Comparison of ENCODE assay signal across 20 mouse cellular contexts in the genomic region with DNA sequence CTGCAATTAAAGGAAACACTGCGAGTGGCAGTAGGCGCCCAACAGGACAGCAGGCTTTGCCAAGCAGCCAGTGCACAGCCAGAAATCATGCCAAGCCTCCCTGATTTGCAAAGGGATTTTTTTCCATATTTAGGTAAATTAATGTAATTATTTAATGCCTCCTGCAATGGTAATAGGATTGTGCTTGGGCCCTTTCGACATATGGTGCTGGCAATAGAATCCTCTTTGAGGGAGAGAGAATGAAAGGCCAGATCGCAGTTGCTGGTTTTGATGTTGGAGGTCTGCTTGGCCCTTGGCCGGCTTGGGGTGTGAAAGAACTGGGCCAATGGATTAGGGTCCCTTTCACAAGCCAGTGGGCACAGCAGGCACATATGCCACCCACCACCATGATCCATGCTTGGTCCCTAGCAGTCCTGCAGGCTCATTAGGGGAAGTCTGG.
DNase-seq lines count a peak whose midpoint lies in the region; ATAC-seq and TF ChIP-seq lines count a peak whose summit lies in the region.
"Had no signal": no experiment of that assay in that cellular context is flagged by ENCODE, and none has a peak within 500 bp of the region (broad histone marks: within the 10 kb centered on the region; RNA-seq: fewer than 3 reads in every experiment).

No protein-coding gene starts in this region.

- no peak overlapping the region for H3K4me3 ChIP-seq in left cerebral cortex, adult 2 months
- no peak overlapping the region for H3K4me3 ChIP-seq in limb, embryonic 10.5 days
- H3K4me3 ChIP-seq in kidney, embryonic 14.5 days (ENCODE audit: low read length) = no peak overlapping the region
- H3K4me3 ChIP-seq: heart, adult 2 months; hindbrain, embryonic 13.5 days had no signal

- H3K4me1 ChIP-seq in limb, embryonic 10.5 days = no peaks in the 10 kb centered on the region
- H3K4me1 ChIP-seq in kidney, embryonic 14.5 days (ENCODE audit: control insufficient read depth, insufficient read depth, low read length) = no peaks in the 10 kb centered on the region

- TF ChIP-seq CTCF in left cerebral cortex, adult 2 months (IDR thresholded peaks at IDR 0.05) = no peak

- no peak; the same call in 1 of the 2 replicates for ATAC-seq in cerebellum, adult (ENCODE audit: insufficient number of reproducible peaks, low FRiP score, low TSS enrichment)
- no peak for ATAC-seq in kidney, embryonic 14.5 days (ENCODE audit: low FRiP score, low TSS enrichment)
- ATAC-seq: CD4-positive, CD25-positive, alpha-beta regulatory T cell, adult 4 months; intestine, postnatal 0 days; liver, postnatal 0 days had no signal

- no peak overlapping the region for H3K9ac ChIP-seq in kidney, embryonic 14.5 days (ENCODE audit: low read depth, low read length)
- H3K9ac ChIP-seq: hindbrain, embryonic 13.5 days; liver, postnatal 0 days had no signal

- H3K4me2 ChIP-seq in kidney, embryonic 14.5 days (replicated peaks; ENCODE audit: low read depth, low read length) = no peak overlapping the region
- H3K4me2 ChIP-seq: hindbrain, embryonic 13.5 days had no signal

- 90% methylated on average over 5 of the region's 5 CpGs for WGBS in limb, embryonic 10.5 days
- WGBS in kidney, embryonic 14.5 days = 90% methylated on average over 5 of the region's 5 CpGs

- intact Hi-C loops in left cerebral cortex, postnatal 4 days (cut with DNase I) = no loop called here
- intact Hi-C loops in left cerebral cortex, adult 2 months (cut with DNase I) = no loop called here

- H3K27me3 ChIP-seq in limb, embryonic 10.5 days (ENCODE audit: low read depth, poor library complexity, severe bottlenecking) = 0 out of 2 replicates have a peak, but pooled peaks cover 8% of the 10 kb centered on the region
- no peaks in the 10 kb centered on the region for H3K27me3 ChIP-seq in kidney, embryonic 14.5 days (ENCODE audit: control insufficient read depth, insufficient read depth, low read length)

- no peaks in the 10 kb centered on the region for H3K9me3 ChIP-seq in limb, embryonic 10.5 days (replicated peaks)
- H3K9me3 ChIP-seq in kidney, embryonic 14.5 days (ENCODE audit: control insufficient read depth, low read length) = no peaks in the 10 kb centered on the region
- H3K9me3 ChIP-seq: hindbrain, embryonic 13.5 days had no signal

- H3K36me3 ChIP-seq in limb, embryonic 10.5 days = no peaks in the 10 kb centered on the region
- H3K36me3 ChIP-seq in kidney, embryonic 14.5 days (ENCODE audit: control insufficient read depth, insufficient read depth, low read length) = no peaks in the 10 kb centered on the region
- H3K36me3 ChIP-seq: G1E; hindbrain, embryonic 13.5 days had no signal

- H3K27ac ChIP-seq in left cerebral cortex, adult 2 months = no peak overlapping the region
- H3K27ac ChIP-seq in limb, embryonic 10.5 days = peak overlapping the region; percentile 50; the same call in 1 of the 2 replicates
- no peak overlapping the region for H3K27ac ChIP-seq in kidney, embryonic 14.5 days (ENCODE audit: low read depth, low read length)
- H3K27ac ChIP-seq: heart, adult 2 months; hindbrain, embryonic 13.5 days had no signal

- peak; percentile 10 for DNase-seq in cerebellum, adult 11 months
- peak; percentile 90 for DNase-seq in left cerebral cortex, postnatal 4 days
- no peak for DNase-seq in left cerebral cortex, adult 2 months (ENCODE audit: extremely low spot score in 1 of 2, low spot score in 2 of 2)
- peak; percentile 23 for DNase-seq in cerebellum, adult 9-10 months
- DNase-seq in limb, embryonic 10.5 days (ENCODE audit: low spot score) = no peak
- no peak for DNase-seq in lung, postnatal 36 days
- DNase-seq: adrenal gland, postnatal 36 days; gastrocnemius, postnatal 10 days; heart, adult 2 months; heart, postnatal 10 days; kidney, postnatal 10 days; liver; liver, postnatal 0 days; lung, postnatal 14 days had no signal

Comparison
In these comparisons a context has a peak if more than half of its experiments do, and no peak if none do; other contexts are left out.
1. DNase-seq: peak in cerebellum, adult 11 months (single experiment), left cerebral cortex, postnatal 4 days (single experiment) and cerebellum, adult 9-10 months (single experiment); none in left cerebral cortex, adult 2 months (0 of 2), limb, embryonic 10.5 days (single experiment) and lung, postnatal 36 days (single experiment).